Mouse (Mus musculus): Measurements from ENCODE around the gene Ttc19.
"Not testable (repeated sequence)": the region's sequence is repeated elsewhere in the genome, so short reads cannot be mapped to it uniquely, and the experiment has no call there.

Gene Ttc19

GRCm38 (mm10) chr11:62285020-62285419 is 3.7 kb downstream of the Ttc19 start:
- DNase-seq = no peak

GRCm38 (mm10) chr11:62287700-62288099 is 6.4 kb downstream of the Ttc19 start:
- DNase-seq = no peak

- no peak for DNase-seq
These were observed 12.8 kb downstream of the Ttc19 start for GRCm38 (mm10) chr11:62294121-62294520.

GRCm38 (mm10) chr11:62298883-62299282 is 17.6 kb downstream of the Ttc19 start:
- DNase-seq = no peak

- no peak for DNase-seq
These were observed 24.6 kb downstream of the Ttc19 start for GRCm38 (mm10) chr11:62305866-62306265.

- DNase-seq = no peak
These were observed 28.0 kb downstream of the Ttc19 start for GRCm38 (mm10) chr11:62309296-62309695.

GRCm38 (mm10) chr11:62314984-62315383 is 33.7 kb downstream of the Ttc19 start:
- no peak for DNase-seq

- no peak for DNase-seq
These were observed 36.5 kb downstream of the Ttc19 start for GRCm38 (mm10) chr11:62317746-62318145.

- no peak for DNase-seq
These were observed 38.8 kb downstream of the Ttc19 start for GRCm38 (mm10) chr11:62320097-62320496.

GRCm38 (mm10) chr11:62323659-62324058 is 42.4 kb downstream of the Ttc19 start:
- DNase-seq = no peak

GRCm38 (mm10) chr11:62331141-62331540 is 49.9 kb downstream of the Ttc19 start:
- DNase-seq = no peak

- no peak for DNase-seq
These were observed 51.0 kb downstream of the Ttc19 start for GRCm38 (mm10) chr11:62332228-62332627.

- DNase-seq = no peak
These were observed 61.7 kb downstream of the Ttc19 start for GRCm38 (mm10) chr11:62343002-62343401.

- no peak for DNase-seq
These were observed 70.7 kb downstream of the Ttc19 start for GRCm38 (mm10) chr11:62351948-62352347.

- no peak for DNase-seq
These were observed 73.9 kb downstream of the Ttc19 start for GRCm38 (mm10) chr11:62355216-62355615.

- no peak for DNase-seq
These were observed 85.6 kb downstream of the Ttc19 start for GRCm38 (mm10) chr11:62366879-62367278.

GRCm38 (mm10) chr11:62369924-62370323 is 88.7 kb downstream of the Ttc19 start:
- no peak for DNase-seq

GRCm38 (mm10) chr11:62371776-62372175 is 90.5 kb downstream of the Ttc19 start:
- DNase-seq = no peak

GRCm38 (mm10) chr11:62377202-62377851 is 96.1 kb downstream of the Ttc19 start:
- DNase-seq = not testable (repeated sequence)

All from liver (tissue).